Mouse (Mus musculus) hindbrain, embryonic 15.5 days (tissue): ENCODE data around the gene Mprip. TPM values are rescaled to one million over a fixed set of nuclear protein-coding genes. Genes with fewer than 3 reads are reported as not detected.

ENCODE experiments used
- ATAC-seq: fragments of 200-750 bp; cut with Nextera tagmentation; 2 replicates; pipeline ENCODE4 v1.8.0; 2017; ENCODE audit warnings: low read depth, moderate number of reproducible peaks, moderate TSS enrichment; ENCODE audit not compliant: low FRiP score
- H3K27ac ChIP-seq: fragments of 300-500 bp; sonication (generic); replicated peaks from 2 replicates; pipeline ENCODE4 v1.5.1; 2015; ENCODE audit warnings: mild to moderate bottlenecking, inconsistent platforms
- H3K27me3 ChIP-seq: fragments of 300-500 bp; sonication (generic); 2 replicates; pipeline ENCODE4 v1.6.1; 2015; ENCODE audit warnings: control low read depth, inconsistent platforms
- H3K36me3 ChIP-seq: fragments of 300-500 bp; sonication (generic); 2 replicates; pipeline ENCODE4 v1.6.1; 2015; ENCODE audit warnings: control low read depth, inconsistent platforms
- H3K4me1 ChIP-seq: fragments of 300-500 bp; sonication (generic); replicated peaks from 2 replicates; pipeline ENCODE4 v1.6.1; 2015; ENCODE audit warnings: control low read depth, inconsistent platforms
- H3K4me2 ChIP-seq: fragments of 300-500 bp; sonication (generic); 2 replicates; pipeline ENCODE4 v1.6.1; 2015; ENCODE audit warnings: moderate library complexity, mild to moderate bottlenecking, inconsistent platforms
- H3K4me3 ChIP-seq: fragments of 300-500 bp; sonication (generic); 2 replicates; pipeline ENCODE4 v1.5.1; 2015; ENCODE audit warnings: mild to moderate bottlenecking, inconsistent platforms
- H3K9ac ChIP-seq: fragments of 300-500 bp; sonication (generic); 2 replicates; pipeline ENCODE4 v1.6.1; 2015; ENCODE audit warnings: inconsistent platforms
- H3K9me3 ChIP-seq: fragments of 300-500 bp; sonication (generic); 2 replicates; pipeline ENCODE4 v1.6.1; 2016; ENCODE audit warnings: control low read depth, inconsistent platforms
- WGBS: fragments of 180-500 bp; shearing (Covaris S2); methylation state at CpG from one replicate; pipeline ENCODE4 v1.1.7; 2015; 5-methylcytosine and 5-hydroxymethylcytosine counted together
- polyA plus RNA-seq: library from polyadenylated mRNA; unstranded; fragments of >200 nt; fragmentation: Nextera tagmentation; extraction: Ambion mirVana; gene quantifications from 2 replicates; pipeline ENCODE4 v1.2.1, GENCODE M21; 2015

The Mprip gene
- polyA plus RNA-seq, 1 experiment from 2014 or later = 80.4 TPM

GRCm38 (mm10) chr11:59810480-59811158 is 149.5 kb downstream of the Mprip start:
- Histone ChIP-seq H3K9ac (peak overlapping the region; percentile 93), H3K9me3 (no peaks in the 10 kb centered on the region), H3K4me2 (peak overlapping the region; percentile 83), H3K36me3 (peaks cover 14% of the 10 kb centered on the region), H3K4me3 (peak overlapping the region; percentile 68), H3K4me1 (peaks cover 19% of the 10 kb centered on the region), H3K27me3 (no peaks in the 10 kb centered on the region), H3K27ac (peak overlapping the region; percentile 100)
- ATAC-seq = no peak
- 60% methylated on average over 14 of the region's 14 CpGs for WGBS

- no peak for ATAC-seq
- Histone ChIP-seq H3K4me1 (peaks cover 19% of the 10 kb centered on the region), H3K27ac (no peak overlapping the region), H3K9me3 (no peaks in the 10 kb centered on the region), H3K4me3 (no peak overlapping the region), H3K27me3 (no peaks in the 10 kb centered on the region), H3K4me2 (no peak overlapping the region), H3K36me3 (peaks cover 15% of the 10 kb centered on the region), H3K9ac (no peak overlapping the region)
- WGBS = 87% methylated on average over 4 of the region's 4 CpGs
These were observed 150.1 kb downstream of the Mprip start for GRCm38 (mm10) chr11:59811211-59811610.

GRCm38 (mm10) chr11:59813276-59813675 is 152.2 kb downstream of the Mprip start:
- no peak for ATAC-seq
- Histone ChIP-seq H3K9ac (no peak overlapping the region), H3K27ac (no peak overlapping the region), H3K4me3 (no peak overlapping the region), H3K4me1 (peaks cover 12% of the 10 kb centered on the region), H3K4me2 (no peak overlapping the region), H3K9me3 (no peaks in the 10 kb centered on the region), H3K27me3 (no peaks in the 10 kb centered on the region), H3K36me3 (peaks cover 22% of the 10 kb centered on the region)
- WGBS = 81% methylated on average over 3 of the region's 3 CpGs

GRCm38 (mm10) chr11:59814311-59814710 is 153.2 kb downstream of the Mprip start:
- H3K36me3 ChIP-seq = peaks cover 32% of the 10 kb centered on the region
- H3K9me3 ChIP-seq = no peaks in the 10 kb centered on the region
- ATAC-seq = no peak
- WGBS = 70% methylated on average over 1 of the region's 1 CpGs
- H3K4me1 ChIP-seq = peaks cover 3% of the 10 kb centered on the region; the same call in 1 of the 2 replicates
- H3K27me3 ChIP-seq = no peaks in the 10 kb centered on the region
- H3K9ac ChIP-seq = no peak overlapping the region
- no peak overlapping the region for H3K27ac ChIP-seq
- H3K4me3 ChIP-seq = no peak overlapping the region
- no peak overlapping the region for H3K4me2 ChIP-seq

- Histone ChIP-seq H3K9me3 (no peaks in the 10 kb centered on the region), H3K36me3 (peaks cover 39% of the 10 kb centered on the region), H3K9ac (no peak overlapping the region), H3K27me3 (no peaks in the 10 kb centered on the region), H3K4me2 (no peak overlapping the region), H3K4me1 (peaks cover 3% of the 10 kb centered on the region; the same call in 1 of the 2 replicates), H3K4me3 (no peak overlapping the region), H3K27ac (no peak overlapping the region)
- no peak for ATAC-seq
- 89% methylated on average over 6 of the region's 6 CpGs for WGBS
These were observed 153.8 kb downstream of the Mprip start for GRCm38 (mm10) chr11:59814936-59815335.

GRCm38 (mm10) chr11:59815482-59816065 is 154.5 kb downstream of the Mprip start:
- H3K9ac ChIP-seq = no peak overlapping the region
- no peaks in the 10 kb centered on the region for H3K9me3 ChIP-seq
- H3K4me1 ChIP-seq = peaks cover 3% of the 10 kb centered on the region; the same call in 1 of the 2 replicates
- 95% methylated on average over 6 of the region's 6 CpGs for whole genome bisulfite sequencing
- H3K4me3 ChIP-seq = no peak overlapping the region
- H3K27ac ChIP-seq = no peak overlapping the region
- H3K27me3 ChIP-seq = no peaks in the 10 kb centered on the region
- H3K4me2 ChIP-seq = no peak overlapping the region
- no peak for ATAC-seq
- H3K36me3 ChIP-seq = peaks cover 45% of the 10 kb centered on the region

- Histone ChIP-seq H3K9ac (no peak overlapping the region), H3K4me2 (no peak overlapping the region), H3K4me1 (no peaks in the 10 kb centered on the region), H3K36me3 (peaks cover 64% of the 10 kb centered on the region), H3K27me3 (no peaks in the 10 kb centered on the region), H3K4me3 (no peak overlapping the region), H3K9me3 (no peaks in the 10 kb centered on the region), H3K27ac (no peak overlapping the region)
- 97% methylated on average over 3 of the region's 3 CpGs for WGBS
- ATAC-seq = no peak
These were observed 156.8 kb downstream of the Mprip start for GRCm38 (mm10) chr11:59817916-59818315.

- Histone ChIP-seq H3K36me3 (peaks cover 94% of the 10 kb centered on the region), H3K27me3 (no peaks in the 10 kb centered on the region), H3K9me3 (no peaks in the 10 kb centered on the region), H3K4me3 (no peak overlapping the region), H3K27ac (no peak overlapping the region), H3K9ac (no peak overlapping the region), H3K4me2 (no peak overlapping the region), H3K4me1 (no peaks in the 10 kb centered on the region)
- ATAC-seq = no peak
- 86% methylated on average over 3 of the region's 3 CpGs for WGBS
These were observed 160.5 kb downstream of the Mprip start for GRCm38 (mm10) chr11:59821625-59822024.

Other genes starting within 250 kb of the Mprip start
- 18.2 and 18.8 TPM in 2 replicates for gene Jmjd4, start 211.3 kb upstream of the Mprip start, polyA plus RNA-seq
- gene Snap47, start 210.1 kb upstream of the Mprip start, polyA plus RNA-seq = 534 and 558 TPM in 2 replicates
- gene Zfp867, start 188.8 kb upstream of the Mprip start, polyA plus RNA-seq = 12.6 and 12.7 TPM in 2 replicates
- gene Zkscan17, start 134.6 kb upstream of the Mprip start, polyA plus RNA-seq = 13.9 and 14.7 TPM in 2 replicates
- gene Nlrp3, start 119.7 kb upstream of the Mprip start, polyA plus RNA-seq = 0.23 and 0.25 TPM in 2 replicates
- gene Olfr222, start 85.1 kb upstream of the Mprip start, polyA plus RNA-seq = not detected in 2 replicates
- gene Olfr223, start 68.0 kb upstream of the Mprip start, polyA plus RNA-seq = not detected in 2 replicates
- 15.1 and 16.4 TPM in 2 replicates for gene Pld6, start 126.3 kb downstream of the Mprip start, polyA plus RNA-seq
- gene Flcn, start 148.7 kb downstream of the Mprip start, polyA plus RNA-seq = 42.4 and 44.8 TPM in 2 replicates
- 70.3 and 74.8 TPM in 2 replicates for gene Nt5m, start 178.1 kb downstream of the Mprip start, polyA plus RNA-seq
- 183 and 185 TPM in 2 replicates for gene Cops3, start 178.5 kb downstream of the Mprip start, polyA plus RNA-seq